In genomic region chr1:154683477-154684106, GRCm38 (mm10) we compare ENCODE assay signal across 22 mouse cellular contexts.
A peak's percentile ranks its signal among the peaks of the same experiment; 100 is the strongest.
DNase-seq lines count a peak whose midpoint lies in the region; ATAC-seq and TF ChIP-seq lines count a peak whose summit lies in the region.
"Had no signal": no experiment of that assay in that cellular context is flagged by ENCODE, and none has a peak within 500 bp of the region (broad histone marks: within the 10 kb centered on the region; RNA-seq: fewer than 3 reads in every experiment).

No protein-coding gene starts in this region.

- peak; percentile 69 for TF ChIP-seq EP300 in liver, embryonic 14.5 days (IDR thresholded peaks at IDR 0.05; ENCODE audit: low read depth)
- peak; percentile 83 to 95 for TF ChIP-seq EP300 in MEL (IDR thresholded peaks at IDR 0.05; ENCODE audit: low read depth in 1 of 2, low read length in 2 of 2)

- 0 out of 4 replicates have a peak, but pooled peaks cover 0 to 2% of the 10 kb centered on the region in 2 experiments for H3K4me1 ChIP-seq in liver, embryonic 14.5 days (replicated peaks; ENCODE audit: control insufficient read depth in 2 of 2, insufficient read depth in 2 of 2, low read length in 1 of 2)
- H3K4me1 ChIP-seq in MEL (ENCODE audit: control insufficient read depth in 1 of 2, insufficient read depth in 2 of 2, low read length in 2 of 2), result peaks cover 5 to 14% of the 10 kb centered on the region in 2 experiments; a peak in 3 of 4 replicates
- peaks cover 5% of the 10 kb centered on the region; the same call in 1 of the 2 replicates for H3K4me1 ChIP-seq in embryonic facial prominence, embryonic 10.5 days
- H3K4me1 ChIP-seq: embryonic facial prominence, embryonic 13.5 days; hindbrain, embryonic 12.5 days had no signal

- H3K9ac ChIP-seq in liver, embryonic 14.5 days (replicated peaks), result no peak overlapping the region
- H3K9ac ChIP-seq in MEL (ENCODE audit: control insufficient read depth, low read depth, low read length, poor library complexity, severe bottlenecking), result peak overlapping the region; percentile 20; the same call in 1 of the 2 replicates
- H3K9ac ChIP-seq: embryonic facial prominence, embryonic 13.5 days; forebrain, postnatal 0 days; hindbrain, embryonic 12.5 days; hindbrain, embryonic 15.5 days had no signal

- no peak overlapping the region for H3K27ac ChIP-seq in liver, embryonic 14.5 days
- H3K27ac ChIP-seq in MEL (ENCODE audit: control insufficient read depth, low read depth, low read length), result peak overlapping the region; percentile 97
- H3K27ac ChIP-seq in embryonic facial prominence, embryonic 10.5 days (replicated peaks), result no peak overlapping the region
- H3K27ac ChIP-seq: embryonic facial prominence, embryonic 13.5 days; gastrocnemius, adult 2 months; hindbrain, embryonic 12.5 days; hindbrain, embryonic 15.5 days had no signal

- H3K4me3 ChIP-seq in liver, embryonic 14.5 days (ENCODE audit: insufficient read depth in 1 of 2, low read depth in 2 of 2, low read length in 2 of 2), result no peak overlapping the region
- H3K4me3 ChIP-seq in MEL (ENCODE audit: control insufficient read depth in 1 of 2, insufficient read depth in 1 of 2, low read depth in 2 of 2, low read length in 2 of 2), result no peak overlapping the region
- H3K4me3 ChIP-seq in embryonic facial prominence, embryonic 10.5 days, result no peak overlapping the region
- H3K4me3 ChIP-seq: embryonic facial prominence, embryonic 13.5 days; gastrocnemius, adult 2 months; hindbrain, embryonic 12.5 days; hindbrain, embryonic 15.5 days had no signal

- H3K36me3 ChIP-seq in liver, embryonic 14.5 days (replicated peaks; ENCODE audit: control insufficient read depth, insufficient read depth, low read depth), result no peaks in the 10 kb centered on the region
- H3K36me3 ChIP-seq in MEL (ENCODE audit: control insufficient read depth in 1 of 2, insufficient read depth in 2 of 2, low read length in 2 of 2), result peaks cover 0 to 19% of the 10 kb centered on the region in 2 experiments; a peak in 2 of 4 replicates
- no peaks in the 10 kb centered on the region for H3K36me3 ChIP-seq in embryonic facial prominence, embryonic 10.5 days (replicated peaks)
- H3K36me3 ChIP-seq: embryonic facial prominence, embryonic 13.5 days; hindbrain, embryonic 12.5 days; hindbrain, embryonic 15.5 days had no signal

- no peak for TF ChIP-seq CTCF in liver, embryonic 14.5 days (IDR thresholded peaks at IDR 0.05; ENCODE audit: low read depth)
- no peak for TF ChIP-seq CTCF in MEL (IDR thresholded peaks at IDR 0.05 in 2 of 3, conservative IDR thresholded peaks at IDR 0.05 in 1 of 3; ENCODE audit: control insufficient read depth in 1 of 3, insufficient read depth in 1 of 3, low read depth in 2 of 3, low read length in 3 of 3, poor library complexity in 1 of 3, severe bottlenecking in 1 of 3)

- no peaks in the 10 kb centered on the region for H3K27me3 ChIP-seq in liver, embryonic 14.5 days (ENCODE audit: control insufficient read depth, insufficient read depth, low read length)
- no peaks in the 10 kb centered on the region for H3K27me3 ChIP-seq in MEL (ENCODE audit: control insufficient read depth in 1 of 2, insufficient read depth in 2 of 2, low read length in 2 of 2)
- H3K27me3 ChIP-seq in embryonic facial prominence, embryonic 10.5 days (replicated peaks; ENCODE audit: low read depth, poor library complexity, severe bottlenecking), result no peaks in the 10 kb centered on the region
- H3K27me3 ChIP-seq: embryonic facial prominence, embryonic 13.5 days; hindbrain, embryonic 12.5 days; hindbrain, embryonic 15.5 days had no signal

- ATAC-seq in liver, embryonic 14.5 days (ENCODE audit: insufficient read depth), result peak; percentile 35; the same call in 1 of the 2 replicates
- peak; percentile 83 for ATAC-seq in megakaryocyte progenitor cell, adult 5-6 weeks (replicated peaks; ENCODE audit: poor library complexity)
- ATAC-seq: activated CD4-positive, CD25-positive, alpha-beta regulatory T cell, adult 4 months; forebrain, embryonic 14.5 days; forebrain, postnatal 0 days; intestine, postnatal 0 days had no signal

- no peak for DNase-seq in liver, embryonic 14.5 days (ENCODE audit: low read depth in 3 of 3, low spot score in 3 of 3)
- no peak for DNase-seq in liver
- peak; percentile 58 for DNase-seq in MEL (ENCODE audit: low read depth, low spot score)
- no peak for DNase-seq in adrenal gland, postnatal 25 days
- DNase-seq in embryonic facial prominence, embryonic 10.5 days (ENCODE audit: low spot score), result no peak
- DNase-seq: adrenal gland, postnatal 10 days; B cell, adult 2 months; cerebellum, adult 11 months; cerebellum, adult 2 months; cerebellum, adult 9-11 months; cerebellum, postnatal 25 days; forebrain, postnatal 0 days; gastrocnemius, adult 2 months; gastrocnemius, postnatal 14 days had no signal

- TF ChIP-seq POLR2A in MEL (IDR thresholded peaks at IDR 0.05; ENCODE audit: control insufficient read depth in 1 of 2, insufficient read depth in 1 of 2, low read depth in 1 of 2, low read length in 2 of 2, poor library complexity in 1 of 2), result no peak

- WGBS in liver, embryonic 14.5 days (ENCODE audit: insufficient replicate concordance), result 53% methylated on average over 1 of the region's 1 CpGs
- WGBS in embryonic facial prominence, embryonic 10.5 days, result 80% methylated on average over 1 of the region's 1 CpGs

- H3K9me3 ChIP-seq in liver, embryonic 14.5 days (ENCODE audit: control insufficient read depth, low read length), result no peaks in the 10 kb centered on the region
- no peaks in the 10 kb centered on the region for H3K9me3 ChIP-seq in MEL (replicated peaks; ENCODE audit: insufficient read depth, low read length)
- no peaks in the 10 kb centered on the region for H3K9me3 ChIP-seq in embryonic facial prominence, embryonic 10.5 days
- H3K9me3 ChIP-seq: embryonic facial prominence, embryonic 13.5 days; hindbrain, embryonic 12.5 days; hindbrain, embryonic 15.5 days had no signal

- H3K4me2 ChIP-seq in liver, embryonic 14.5 days (ENCODE audit: low read depth), result no peak overlapping the region
- H3K4me2 ChIP-seq: embryonic facial prominence, embryonic 13.5 days; heart, embryonic 11.5 days; hindbrain, embryonic 12.5 days; hindbrain, embryonic 15.5 days had no signal

- TF ChIP-seq RAD21 in MEL (IDR thresholded peaks at IDR 0.05; ENCODE audit: low read depth, low read length), result no peak

- no peaks in the 10 kb centered on the region for H3K79me2 ChIP-seq in MEL (ENCODE audit: control insufficient read depth, insufficient read depth, low read length, poor library complexity)

TF ChIP-seq in MEL, 35 proteins besides CTCF, POLR2A, EP300 and RAD21:
- peak; percentile 53 for TF ChIP-seq SIN3A (IDR thresholded peaks at IDR 0.05; ENCODE audit: low read length)
- peak; percentile 87 for TF ChIP-seq TCF12 (IDR thresholded peaks at IDR 0.05; ENCODE audit: low read depth, low read length)
- peak; percentile 86 for TF ChIP-seq GATA1 (IDR thresholded peaks at IDR 0.05; ENCODE audit: low read depth, low read length)
- peak; percentile 63 for TF ChIP-seq ETS1 (IDR thresholded peaks at IDR 0.05; ENCODE audit: low read depth, low read length)
- TF ChIP-seq NRF1 (IDR thresholded peaks at IDR 0.05; ENCODE audit: insufficient read depth, low read depth, low read length, poor library complexity, severe bottlenecking), result no peak
- TF ChIP-seq HCFC1 (IDR thresholded peaks at IDR 0.05; ENCODE audit: low read depth, low read length), result 0 out of 2 replicates have a peak, but pooled peaks have one; percentile 31
- TF ChIP-seq ZNF384 (IDR thresholded peaks at IDR 0.05; ENCODE audit: low read depth, low read length), result peak; percentile 83
- TF ChIP-seq MYB (IDR thresholded peaks at IDR 0.05; ENCODE audit: low read depth, low read length), result peak; percentile 94
- no peak for TF ChIP-seq ZKSCAN1 (IDR thresholded peaks at IDR 0.05; ENCODE audit: low read depth, low read length)
- peak; percentile 56 for TF ChIP-seq RCOR1 (IDR thresholded peaks at IDR 0.05; ENCODE audit: low read depth, low read length)
